Mouse (Mus musculus) liver, adult 2 months (tissue): ENCODE results near the gene Fsd1. TPM values are rescaled to one million over a fixed set of nuclear protein-coding genes. Genes with fewer than 3 reads are reported as not detected.

Experiments
- DNase-seq: peaks from one replicate; pipeline ENCODE4 v3.0.0-alpha.2; 2011; ENCODE audit warnings: low read depth, low spot score; ENCODE audit errors: extremely low read depth
- H3K27ac ChIP-seq: fragments of 200-500 bp; replicated peaks from 2 replicates; pipeline ENCODE4 v1.5.1; 2012; ENCODE audit warnings: low read depth, mild to moderate bottlenecking, control low read depth, inconsistent platforms, low read length; ENCODE audit not compliant: insufficient read depth
- H3K27me3 ChIP-seq: fragments of 200-500 bp; 2 replicates; pipeline ENCODE4 v1.6.1; 2012; ENCODE audit warnings: mild to moderate bottlenecking, moderate library complexity, low read length, inconsistent platforms; ENCODE audit not compliant: control insufficient read depth, insufficient read depth
- H3K36me3 ChIP-seq: fragments of 200-500 bp; 2 replicates; pipeline ENCODE4 v1.6.1; 2012; ENCODE audit warnings: low read length, inconsistent platforms; ENCODE audit not compliant: control insufficient read depth, insufficient read depth
- H3K4me1 ChIP-seq: fragments of 200-500 bp; 2 replicates; pipeline ENCODE4 v1.6.1; 2011; ENCODE audit warnings: low read length; ENCODE audit not compliant: control insufficient read depth, insufficient read depth
- H3K4me3 ChIP-seq: fragments of 200-500 bp; 2 replicates; pipeline ENCODE4 v1.5.1; 2011; ENCODE audit warnings: low read depth, mild to moderate bottlenecking, control low read depth, low read length, moderate library complexity; ENCODE audit not compliant: insufficient read depth
- H3K79me2 ChIP-seq: fragments of 200-500 bp; 2 replicates; pipeline ENCODE4 v1.6.1; 2012; ENCODE audit warnings: inconsistent platforms, mild to moderate bottlenecking, low read length, moderate library complexity; ENCODE audit not compliant: control insufficient read depth, insufficient read depth
- H3K9ac ChIP-seq: fragments of 200-500 bp; 2 replicates; pipeline ENCODE4 v1.6.1; 2012; ENCODE audit warnings: low read depth, mild to moderate bottlenecking, control low read depth, inconsistent platforms, low read length
- CTCF ChIP-seq: fragments of 200-500 bp; IDR thresholded peaks from 2 replicates; pipeline ENCODE4 v1.5.1; 2011; ENCODE audit warnings: low read depth, low read length, control low read depth
- POLR2A ChIP-seq: fragments of 200-500 bp; IDR thresholded peaks from 2 replicates; pipeline ENCODE4 v1.6.1; 2011; ENCODE audit warnings: low read length, control low read depth; ENCODE audit not compliant: insufficient read depth; ENCODE audit errors: extremely low read depth
- WGBS: fragments of 180-500 bp; shearing (Covaris S2); methylation state at CpG from one replicate; pipeline ENCODE4 v1.1.7; 2018; 5-methylcytosine and 5-hydroxymethylcytosine counted together
- polyA plus RNA-seq: library from polyadenylated mRNA; depleted of rRNA; stranded (reverse); fragments of >200 nt; gene quantifications from 2 replicates; pipeline ENCODE4 v1.2.3, GENCODE M21; 2012
- total RNA-seq: library from RNA; depleted of rRNA; stranded (reverse); fragments of >200 nt; gene quantifications from 2 replicates; pipeline ENCODE4 v1.2.3, GENCODE M21; 2014

The Fsd1 gene
- total and polyA plus RNA-seq, 2 experiments = not detected

DNA sequence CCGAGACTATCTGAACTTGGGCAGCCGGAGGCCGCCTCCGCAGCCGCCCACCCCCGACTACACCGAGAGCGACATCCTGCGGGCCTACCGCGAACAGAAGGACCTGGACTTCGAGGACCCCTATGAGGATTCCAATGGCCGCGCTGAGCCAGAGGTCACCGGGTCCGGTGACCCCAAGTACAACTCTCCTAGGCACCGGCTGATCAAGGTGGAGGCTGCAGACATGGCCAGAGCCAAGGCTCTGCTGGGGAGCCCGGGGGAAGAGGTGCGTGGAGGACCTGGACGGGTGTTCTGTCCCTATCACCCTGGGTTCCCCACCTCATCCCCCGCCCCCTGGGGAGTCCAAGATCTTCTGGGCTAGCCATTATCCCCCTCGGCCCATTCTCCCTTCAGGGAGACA, 14.9 kb upstream of the Fsd1 start:
- DNase-seq = no peak
- Histone ChIP-seq H3K27ac (no peak overlapping the region), H3K36me3 (no peaks in the 10 kb centered on the region), H3K9ac (no peak overlapping the region), H3K4me3 (no peak overlapping the region), H3K4me1 (0 out of 2 replicates have a peak, but pooled peaks cover 2% of the 10 kb centered on the region), H3K27me3 (peaks cover 13% of the 10 kb centered on the region; the same call in 1 of the 2 replicates), H3K79me2 (no peaks in the 10 kb centered on the region)
- no peak for TF ChIP-seq CTCF
- no peak for TF ChIP-seq POLR2A
- 46% methylated on average over 22 of the region's 22 CpGs for WGBS

DNA sequence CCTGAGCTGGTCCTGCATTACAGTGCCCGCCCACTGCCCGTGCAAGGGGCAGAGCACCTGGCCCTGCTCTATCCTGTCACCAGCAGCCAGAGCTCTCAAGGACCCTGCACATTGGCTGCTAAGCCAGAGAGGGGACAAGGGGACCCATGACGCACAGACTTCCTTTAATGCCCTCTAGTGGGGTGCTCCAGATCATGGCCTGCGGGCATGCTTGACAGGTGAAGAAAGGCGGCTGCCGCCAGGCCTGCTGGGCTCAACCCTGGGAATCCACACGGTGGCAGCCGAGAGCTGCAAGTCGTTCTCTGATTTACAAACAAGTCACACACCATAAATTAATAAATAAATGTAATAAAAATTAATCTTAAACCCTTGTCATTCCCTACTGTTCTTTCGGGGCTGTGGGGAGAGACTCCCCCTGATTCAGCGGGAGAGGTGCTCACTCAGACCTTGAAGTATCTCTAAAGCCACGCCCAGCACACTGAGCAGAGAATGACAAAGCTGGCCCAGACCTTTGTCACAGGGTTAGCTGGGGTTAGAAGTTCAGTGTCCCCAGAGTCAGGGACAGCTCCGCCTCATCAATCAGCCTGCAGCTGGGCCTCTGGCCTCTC, 9.9 kb upstream of the Fsd1 start:
- peaks cover under 1% of the 10 kb centered on the region; the same call in 1 of the 2 replicates for H3K27me3 ChIP-seq
- no peak overlapping the region; the same call in 1 of the 2 replicates for H3K4me3 ChIP-seq
- peak; percentile 86 for DNase-seq
- H3K27ac ChIP-seq = no peak overlapping the region
- H3K36me3 ChIP-seq = no peaks in the 10 kb centered on the region
- no peak overlapping the region for H3K9ac ChIP-seq
- H3K4me1 ChIP-seq = peaks cover 4% of the 10 kb centered on the region
- H3K79me2 ChIP-seq = no peaks in the 10 kb centered on the region
- no peak for TF ChIP-seq POLR2A
- peak; percentile 90 for TF ChIP-seq CTCF
- 13% methylated on average over 13 of the region's 13 CpGs for WGBS

DNA sequence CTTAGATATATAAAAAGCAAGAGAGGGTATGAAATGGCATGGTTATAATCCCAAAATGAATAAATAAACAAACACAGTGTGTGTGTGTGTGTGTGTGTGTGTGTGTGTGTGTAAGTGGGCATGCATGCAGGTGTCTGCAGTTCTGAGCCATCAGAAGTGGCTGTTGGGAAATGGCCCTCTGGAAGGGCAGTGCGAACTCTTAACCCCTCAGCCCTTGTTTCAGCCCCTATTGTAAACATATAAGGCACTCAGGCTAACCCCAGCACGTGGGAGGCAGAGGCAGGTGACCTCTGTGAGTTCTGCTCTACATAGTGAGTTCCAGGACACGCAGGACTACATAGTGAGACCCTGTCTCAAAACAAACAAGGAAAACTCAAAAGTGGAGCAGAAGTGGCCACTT, 9.0 kb upstream of the Fsd1 start:
- TF ChIP-seq CTCF = no peak
- no peak for TF ChIP-seq POLR2A
- Histone ChIP-seq H3K4me3 (no peak overlapping the region), H3K9ac (no peak overlapping the region), H3K79me2 (no peaks in the 10 kb centered on the region), H3K27me3 (no peaks in the 10 kb centered on the region), H3K36me3 (no peaks in the 10 kb centered on the region), H3K27ac (no peak overlapping the region), H3K4me1 (peaks cover 4% of the 10 kb centered on the region)
- DNase-seq = no peak
- 27% methylated on average over 3 of the region's 3 CpGs for WGBS

DNA sequence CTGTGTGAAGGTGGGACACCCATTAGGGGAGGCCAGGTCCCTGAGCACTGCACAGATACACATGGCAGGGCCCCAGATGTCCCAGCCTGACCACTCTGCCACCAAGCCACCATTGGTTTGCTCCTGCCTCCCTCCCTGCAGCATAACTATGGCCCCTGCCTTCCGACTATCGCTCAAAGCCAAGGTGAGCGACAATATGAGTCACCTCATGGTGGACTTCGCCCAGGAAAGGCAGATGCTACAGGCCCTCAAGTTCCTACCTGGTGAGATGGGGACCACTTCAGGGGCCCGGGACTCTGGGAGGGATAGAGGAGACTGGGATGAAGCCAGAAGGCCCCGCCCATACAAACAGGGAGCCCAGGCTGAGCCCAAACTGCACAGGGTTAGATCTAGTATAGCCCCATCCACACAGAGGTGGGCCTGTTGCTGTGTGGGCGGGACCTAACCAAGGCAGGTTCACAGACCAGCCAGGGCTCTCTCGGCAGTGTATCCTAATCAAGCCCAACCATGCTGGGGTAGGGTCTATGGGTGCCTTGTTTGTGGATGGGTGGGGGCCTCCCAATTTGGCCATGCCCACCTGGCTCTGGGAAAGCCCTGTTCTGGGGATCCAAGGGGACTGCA, 4.1 kb downstream of the Fsd1 start:
- 80% methylated on average over 8 of the region's 8 CpGs for WGBS
- H3K4me3 ChIP-seq = no peak overlapping the region
- no peak overlapping the region for H3K27ac ChIP-seq
- no peaks in the 10 kb centered on the region for H3K36me3 ChIP-seq
- H3K27me3 ChIP-seq = no peaks in the 10 kb centered on the region
- no peaks in the 10 kb centered on the region for H3K79me2 ChIP-seq
- no peaks in the 10 kb centered on the region for H3K4me1 ChIP-seq
- H3K9ac ChIP-seq = no peak overlapping the region
- TF ChIP-seq CTCF = no peak
- TF ChIP-seq POLR2A = no peak
- DNase-seq = no peak

DNA sequence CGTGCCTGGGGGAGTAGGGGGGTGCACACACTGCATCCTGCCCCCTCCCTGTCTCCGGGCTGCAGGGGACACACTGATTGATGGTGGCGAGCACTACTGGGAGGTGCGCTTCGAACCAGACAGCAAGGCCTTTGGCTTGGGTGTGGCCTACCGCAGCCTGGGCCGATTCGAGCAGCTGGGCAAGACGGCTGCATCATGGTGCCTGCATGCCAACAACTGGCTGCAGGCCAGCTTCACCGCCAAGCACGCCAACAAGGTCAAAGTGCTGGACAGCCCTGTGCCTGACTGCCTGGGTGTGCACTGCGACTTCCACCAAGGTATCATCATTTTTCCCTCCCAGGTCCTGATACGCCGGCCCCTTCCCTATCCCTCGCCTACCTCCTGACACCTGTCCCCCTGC, 9.7 kb downstream of the Fsd1 start:
- Histone ChIP-seq H3K4me3 (no peak overlapping the region), H3K27ac (no peak overlapping the region), H3K27me3 (no peaks in the 10 kb centered on the region), H3K9ac (no peak overlapping the region), H3K79me2 (no peaks in the 10 kb centered on the region), H3K4me1 (peaks cover 2% of the 10 kb centered on the region; the same call in 1 of the 2 replicates), H3K36me3 (peaks cover 4% of the 10 kb centered on the region; the same call in 1 of the 2 replicates)
- TF ChIP-seq POLR2A = no peak
- no peak; the same call in 1 of the 2 replicates for TF ChIP-seq CTCF
- 36% methylated on average over 15 of the region's 15 CpGs for WGBS
- peak; percentile 81 for DNase-seq

DNA sequence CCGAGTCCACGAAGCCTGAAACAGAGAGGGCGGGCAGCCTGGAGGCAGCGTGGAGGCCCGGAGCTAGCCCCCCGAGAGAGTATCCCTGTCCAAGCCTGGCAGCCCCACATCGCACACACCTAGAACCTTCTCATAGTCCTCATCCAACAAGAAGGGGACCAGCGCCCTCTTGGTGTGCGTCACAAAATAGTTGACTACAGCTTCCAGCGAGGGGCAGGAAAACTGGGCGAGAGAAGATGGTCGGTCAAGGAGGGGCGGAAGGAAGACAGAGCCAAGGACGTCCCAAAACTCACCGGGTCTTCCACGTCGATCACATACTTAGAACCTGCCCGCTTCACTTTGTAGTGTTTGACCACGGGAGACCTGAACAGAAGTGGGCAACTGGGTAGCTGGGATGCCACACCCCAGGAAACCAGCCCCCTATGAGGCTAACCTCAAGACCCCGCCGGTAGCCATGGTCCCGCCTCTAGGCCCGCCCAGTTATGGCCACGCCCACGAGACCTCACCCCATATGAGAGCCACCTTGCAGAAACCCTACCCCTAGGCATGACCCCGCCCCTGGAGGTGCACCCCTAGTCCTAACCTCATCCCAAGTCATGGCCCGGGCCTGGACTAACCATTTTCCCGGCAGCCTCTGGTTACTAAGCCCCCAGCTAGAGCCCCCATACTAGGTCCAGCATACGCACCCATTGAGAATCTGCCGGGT, 13.6 kb downstream of the Fsd1 start:
- Histone ChIP-seq H3K79me2 (peaks cover 3% of the 10 kb centered on the region; the same call in 1 of the 2 replicates), H3K36me3 (peaks cover 13% of the 10 kb centered on the region), H3K4me3 (no peak overlapping the region), H3K27me3 (no peaks in the 10 kb centered on the region), H3K9ac (no peak overlapping the region), H3K4me1 (peaks cover 8% of the 10 kb centered on the region), H3K27ac (no peak overlapping the region)
- TF ChIP-seq POLR2A (no peak), CTCF (no peak)
- DNase-seq = no peak
- 67% methylated on average over 30 of the region's 30 CpGs for WGBS
